Mouse (Mus musculus) liver, adult 2 months (tissue): Measurements from ENCODE around the gene Zfp114. TPM values are rescaled to one million over a fixed set of nuclear protein-coding genes. Genes with fewer than 3 reads are reported as not detected.

Source experiments
- DNase-seq: peaks from one replicate; pipeline ENCODE4 v3.0.0-alpha.2; 2011; ENCODE audit warnings: low read depth, low spot score; ENCODE audit errors: extremely low read depth
- H3K27ac ChIP-seq: fragments of 200-500 bp; replicated peaks from 2 replicates; pipeline ENCODE4 v1.5.1; 2012; ENCODE audit warnings: low read depth, mild to moderate bottlenecking, control low read depth, inconsistent platforms, low read length; ENCODE audit not compliant: insufficient read depth
- H3K27me3 ChIP-seq: fragments of 200-500 bp; 2 replicates; pipeline ENCODE4 v1.6.1; 2012; ENCODE audit warnings: mild to moderate bottlenecking, moderate library complexity, low read length, inconsistent platforms; ENCODE audit not compliant: control insufficient read depth, insufficient read depth
- H3K36me3 ChIP-seq: fragments of 200-500 bp; 2 replicates; pipeline ENCODE4 v1.6.1; 2012; ENCODE audit warnings: low read length, inconsistent platforms; ENCODE audit not compliant: control insufficient read depth, insufficient read depth
- H3K4me1 ChIP-seq: fragments of 200-500 bp; 2 replicates; pipeline ENCODE4 v1.6.1; 2011; ENCODE audit warnings: low read length; ENCODE audit not compliant: control insufficient read depth, insufficient read depth
- H3K4me3 ChIP-seq: fragments of 200-500 bp; 2 replicates; pipeline ENCODE4 v1.5.1; 2011; ENCODE audit warnings: low read depth, mild to moderate bottlenecking, control low read depth, low read length, moderate library complexity; ENCODE audit not compliant: insufficient read depth
- H3K79me2 ChIP-seq: fragments of 200-500 bp; 2 replicates; pipeline ENCODE4 v1.6.1; 2012; ENCODE audit warnings: inconsistent platforms, mild to moderate bottlenecking, low read length, moderate library complexity; ENCODE audit not compliant: control insufficient read depth, insufficient read depth
- H3K9ac ChIP-seq: fragments of 200-500 bp; 2 replicates; pipeline ENCODE4 v1.6.1; 2012; ENCODE audit warnings: low read depth, mild to moderate bottlenecking, control low read depth, inconsistent platforms, low read length
- CTCF ChIP-seq: fragments of 200-500 bp; IDR thresholded peaks from 2 replicates; pipeline ENCODE4 v1.5.1; 2011; ENCODE audit warnings: low read depth, low read length, control low read depth
- POLR2A ChIP-seq: fragments of 200-500 bp; IDR thresholded peaks from 2 replicates; pipeline ENCODE4 v1.6.1; 2011; ENCODE audit warnings: low read length, control low read depth; ENCODE audit not compliant: insufficient read depth; ENCODE audit errors: extremely low read depth
- WGBS: fragments of 180-500 bp; shearing (Covaris S2); methylation state at CpG from one replicate; pipeline ENCODE4 v1.1.7; 2018; 5-methylcytosine and 5-hydroxymethylcytosine counted together
- polyA plus RNA-seq: library from polyadenylated mRNA; depleted of rRNA; stranded (reverse); fragments of >200 nt; gene quantifications from 2 replicates; pipeline ENCODE4 v1.2.3, GENCODE M21; 2012
- total RNA-seq: library from RNA; depleted of rRNA; stranded (reverse); fragments of >200 nt; gene quantifications from 2 replicates; pipeline ENCODE4 v1.2.3, GENCODE M21; 2014

Gene Zfp114
- total and polyA plus RNA-seq, 2 experiments: 0.06 to 0.37 TPM

GRCm38 (mm10) chr7:24193157-24193556, 18.3 kb downstream of the Zfp114 start:
- Histone ChIP-seq H3K4me1 (no peaks in the 10 kb centered on the region), H3K79me2 (no peaks in the 10 kb centered on the region), H3K27ac (no peak overlapping the region), H3K4me3 (no peak overlapping the region), H3K9ac (no peak overlapping the region), H3K27me3 (peaks cover 2% of the 10 kb centered on the region; the same call in 1 of the 2 replicates), H3K36me3 (peaks cover 6% of the 10 kb centered on the region; the same call in 1 of the 2 replicates)
- 91% methylated on average over 3 of the region's 3 CpGs for WGBS
- no peak for TF ChIP-seq CTCF
- no peak for TF ChIP-seq POLR2A
- no peak for DNase-seq

DNA sequence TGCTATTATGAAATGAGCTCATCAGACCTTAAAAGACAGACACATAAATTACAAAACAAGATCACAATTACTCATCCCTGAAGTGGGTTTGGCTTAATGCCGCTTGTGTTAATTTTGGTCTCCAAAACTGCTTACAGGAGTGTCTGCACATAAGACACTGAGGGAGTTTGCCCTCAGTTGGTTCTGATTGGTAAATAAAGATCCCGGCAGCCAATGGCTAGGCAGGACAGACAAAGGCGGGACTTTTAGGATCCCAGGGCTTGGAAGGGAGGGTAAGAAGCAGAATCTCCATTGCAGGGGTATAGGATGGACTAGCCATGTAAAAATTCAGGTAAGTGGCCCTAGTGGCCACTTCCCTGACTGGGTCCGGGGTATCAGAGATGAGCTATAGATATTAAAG, 22.1 kb downstream of the Zfp114 start:
- peaks cover 3% of the 10 kb centered on the region; the same call in 1 of the 2 replicates for H3K27me3 ChIP-seq
- H3K4me1 ChIP-seq: no peaks in the 10 kb centered on the region
- TF ChIP-seq CTCF (no peak), POLR2A (no peak)
- H3K79me2 ChIP-seq: no peaks in the 10 kb centered on the region
- no peak for DNase-seq
- WGBS: 97% methylated on average over 4 of the region's 4 CpGs
- H3K9ac ChIP-seq: no peak overlapping the region
- peaks cover 41% of the 10 kb centered on the region for H3K36me3 ChIP-seq
- H3K4me3 ChIP-seq: no peak overlapping the region
- H3K27ac ChIP-seq: no peak overlapping the region

DNA sequence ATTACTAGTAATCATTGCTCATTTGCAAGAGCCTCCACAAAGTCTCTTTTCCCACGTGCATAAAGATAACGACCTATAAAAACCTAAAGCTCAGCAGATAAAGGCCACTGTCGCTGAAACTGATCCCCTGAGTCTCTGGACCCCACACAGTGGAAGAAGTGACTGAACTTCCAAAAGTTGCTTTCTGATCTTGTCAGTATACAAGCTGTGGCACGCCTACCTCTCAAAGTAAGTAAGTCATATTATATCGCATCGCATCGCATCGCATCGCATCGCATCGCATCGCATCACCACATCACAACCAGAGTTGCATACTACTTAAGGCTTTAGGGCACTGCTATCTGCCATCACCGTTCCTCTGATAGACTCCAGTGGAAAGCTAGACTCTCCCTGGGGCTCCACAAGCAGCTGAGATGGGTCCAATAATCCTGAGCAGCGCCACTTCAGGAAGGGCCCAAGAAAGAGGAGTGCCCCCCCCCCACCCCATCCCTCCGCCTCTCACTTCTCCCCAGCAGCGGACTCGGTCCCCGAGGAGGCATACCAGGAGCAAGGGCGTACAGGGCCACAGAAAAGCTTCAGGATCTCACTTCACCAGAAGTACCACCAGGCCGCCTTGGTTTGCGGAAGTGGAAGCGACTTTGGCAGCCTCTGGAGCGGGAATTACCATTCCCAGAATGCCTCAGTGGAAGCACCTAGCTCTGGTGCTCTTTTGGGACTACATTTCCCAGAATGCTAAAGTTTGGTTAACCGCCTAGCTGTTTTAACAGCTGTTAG, 32.8 kb downstream of the Zfp114 start:
- TF ChIP-seq CTCF (no peak), POLR2A (no peak)
- Histone ChIP-seq H3K27ac (no peak overlapping the region), H3K27me3 (no peaks in the 10 kb centered on the region), H3K9ac (peak overlapping the region; percentile 77), H3K4me1 (peaks cover 4% of the 10 kb centered on the region; the same call in 1 of the 2 replicates), H3K4me3 (peak overlapping the region; percentile 76), H3K36me3 (peaks cover 6% of the 10 kb centered on the region; the same call in 1 of the 2 replicates), H3K79me2 (peaks cover 3% of the 10 kb centered on the region; the same call in 1 of the 2 replicates)
- DNase-seq: peak; percentile 90
- WGBS: 15% methylated on average over 24 of the region's 24 CpGs

GRCm38 (mm10) chr7:24208282-24208886, 33.5 kb downstream of the Zfp114 start:
- Histone ChIP-seq H3K79me2 (peaks cover 3% of the 10 kb centered on the region; the same call in 1 of the 2 replicates), H3K4me3 (no peak overlapping the region), H3K4me1 (peaks cover 4% of the 10 kb centered on the region; the same call in 1 of the 2 replicates), H3K36me3 (peaks cover 6% of the 10 kb centered on the region; the same call in 1 of the 2 replicates), H3K27me3 (no peaks in the 10 kb centered on the region), H3K27ac (no peak overlapping the region), H3K9ac (no peak overlapping the region)
- WGBS: 60% methylated on average over 7 of the region's 7 CpGs
- no peak for DNase-seq
- TF ChIP-seq POLR2A (no peak), CTCF (no peak)

GRCm38 (mm10) chr7:24210296-24210695, 35.4 kb downstream of the Zfp114 start:
- WGBS: 57% methylated on average over 2 of the region's 2 CpGs
- Histone ChIP-seq H3K4me3 (no peak overlapping the region), H3K27me3 (no peaks in the 10 kb centered on the region), H3K36me3 (no peaks in the 10 kb centered on the region), H3K79me2 (peaks cover 3% of the 10 kb centered on the region; the same call in 1 of the 2 replicates), H3K27ac (no peak overlapping the region), H3K4me1 (peaks cover 4% of the 10 kb centered on the region; the same call in 1 of the 2 replicates), H3K9ac (no peak overlapping the region)
- no peak for TF ChIP-seq CTCF
- TF ChIP-seq POLR2A: no peak
- DNase-seq: no peak
